Mouse (Mus musculus) myocyte (in vitro differentiated cells): ENCODE results near the gene Prdm5.

Experiments used
- E2F4 ChIP-seq: IDR thresholded peaks from one replicate; pipeline ENCODE4 v1.6.1; 2011; ENCODE audit warnings: mild to moderate bottlenecking, control low read depth, moderate library complexity; ENCODE audit not compliant: insufficient read depth
- MAX ChIP-seq: IDR thresholded peaks from one replicate; pipeline ENCODE4 v1.6.1; 2011; ENCODE audit warnings: low read depth, mild to moderate bottlenecking, control low read depth
- POLR2A ChIP-seq: IDR thresholded peaks from one replicate; pipeline ENCODE4 v1.6.1; 2011; ENCODE audit warnings: low read depth, mild to moderate bottlenecking, control low read depth, moderate library complexity; ENCODE audit not compliant: insufficient read length

GRCm38 (mm10) chr6:65765057-65765456 lies 13.7 kb upstream of the Prdm5 start:
- no peak for TF ChIP-seq POLR2A
- TF ChIP-seq E2F4, result no peak
- no peak for TF ChIP-seq MAX
